Mouse (Mus musculus) lung, adult 2 months (tissue): ENCODE measurements at regions not wholly inside any gene's neighbourhood (a gene's known extent, or its start where the extent isn't known, plus 50 kb on each side); places are given as distances from the start of the nearest gene placed in this dataset.

Experiments used
- DNase-seq: peaks from one replicate; pipeline ENCODE4 v3.0.0; 2022
- H3K4me1 ChIP-seq: fragments of 200-500 bp; 2 replicates; pipeline ENCODE4 v1.6.1; 2011; ENCODE audit warnings: low read length; ENCODE audit not compliant: control insufficient read depth, insufficient read depth
- H3K4me3 ChIP-seq: fragments of 200-500 bp; replicated peaks from 2 replicates; pipeline ENCODE3; 2011; ENCODE audit warnings: low read depth, mild to moderate bottlenecking, control low read depth, low read length; ENCODE audit errors: extremely low read depth
- CTCF ChIP-seq: fragments of 200-500 bp; IDR thresholded peaks from 2 replicates; pipeline ENCODE4 v1.5.1; 2011; ENCODE audit warnings: mild to moderate bottlenecking, low read length, control low read depth; ENCODE audit not compliant: insufficient read depth
- POLR2A ChIP-seq: fragments of 200-500 bp; IDR thresholded peaks from 2 replicates; pipeline ENCODE4 v1.6.1; 2011; ENCODE audit warnings: low read depth, mild to moderate bottlenecking, control low read depth, low read length, borderline replicate concordance; ENCODE audit errors: extremely low read depth
- WGBS: fragments of 180-500 bp; shearing (Covaris S2); methylation state at CpG from one replicate; pipeline ENCODE4 v1.1.7; 2018; 5-methylcytosine and 5-hydroxymethylcytosine counted together

DNA sequence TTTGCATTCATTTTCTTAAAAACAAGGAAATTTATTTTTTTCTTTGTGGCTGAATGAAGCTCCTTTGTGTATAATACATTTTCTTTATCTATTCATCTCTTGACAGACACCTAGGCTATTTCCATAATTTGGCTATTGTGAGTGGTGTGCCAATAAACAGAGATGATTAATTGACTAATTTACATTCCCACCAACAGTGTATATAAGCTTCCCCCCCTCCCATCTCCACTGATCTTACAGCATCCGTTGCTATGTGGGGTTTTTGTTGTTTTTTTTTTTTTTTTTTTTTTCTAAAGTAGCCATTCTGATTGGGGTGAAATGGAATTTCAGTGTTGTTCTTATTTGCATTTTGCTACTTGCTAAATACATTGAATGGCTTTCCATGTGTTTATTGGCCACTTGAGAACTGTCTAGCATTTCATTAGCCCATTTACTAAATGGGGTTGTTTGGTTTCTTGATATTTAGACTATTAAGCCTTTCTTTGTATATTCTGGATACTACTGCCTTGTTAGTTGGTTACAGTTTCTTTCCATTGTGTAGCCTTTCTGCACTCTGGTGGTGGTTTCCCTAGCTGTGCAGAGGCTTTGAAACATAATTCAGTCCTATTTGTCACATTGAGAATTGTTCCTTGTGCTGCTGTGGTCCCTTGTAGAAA is 153.8 kb upstream of the Mad2l1 start:
- TF ChIP-seq CTCF (no peak), POLR2A (no peak)
- DNase-seq, result no peak
- no peaks in the 10 kb centered on the region for H3K4me1 ChIP-seq
- WGBS, result 32% methylated on average over 1 of the region's 1 CpGs
- H3K4me3 ChIP-seq, result no peak overlapping the region

DNA sequence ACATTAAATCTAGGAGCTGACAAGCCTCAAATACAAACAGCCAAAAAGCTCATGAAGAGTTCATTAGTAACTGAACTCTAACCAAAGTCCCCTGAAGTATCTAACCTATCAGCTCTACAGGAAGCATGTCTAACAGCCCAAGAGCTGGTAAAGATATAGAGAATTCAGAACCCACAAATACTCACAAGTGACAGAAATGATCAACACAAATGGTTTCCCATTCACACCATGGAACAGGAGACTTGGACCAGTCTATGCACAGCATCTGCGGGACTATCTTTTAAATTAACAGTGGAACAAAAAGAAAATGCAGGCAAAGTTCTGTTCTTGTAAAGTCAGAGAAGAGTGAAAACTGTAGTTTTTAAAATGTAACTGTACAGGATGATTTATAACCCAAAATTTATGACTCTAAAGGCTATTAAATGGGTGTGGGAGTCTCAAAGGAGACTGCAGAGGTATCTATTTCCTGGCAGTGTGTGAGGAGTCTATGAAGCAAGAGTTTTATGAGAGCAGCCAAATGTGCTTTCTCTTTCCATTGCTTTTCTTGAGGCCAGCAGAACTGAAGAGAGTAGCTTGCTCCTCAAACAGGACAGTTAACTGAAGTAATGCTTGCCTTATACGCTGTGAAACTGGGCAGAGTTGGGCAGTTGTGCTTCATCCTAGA is 152.7 kb upstream of the Mad2l1 start:
- 88% methylated on average over 2 of the region's 2 CpGs for WGBS
- DNase-seq, result no peak
- no peak for TF ChIP-seq POLR2A
- TF ChIP-seq CTCF, result no peak
- Histone ChIP-seq H3K4me1 (no peaks in the 10 kb centered on the region), H3K4me3 (no peak overlapping the region)

DNA sequence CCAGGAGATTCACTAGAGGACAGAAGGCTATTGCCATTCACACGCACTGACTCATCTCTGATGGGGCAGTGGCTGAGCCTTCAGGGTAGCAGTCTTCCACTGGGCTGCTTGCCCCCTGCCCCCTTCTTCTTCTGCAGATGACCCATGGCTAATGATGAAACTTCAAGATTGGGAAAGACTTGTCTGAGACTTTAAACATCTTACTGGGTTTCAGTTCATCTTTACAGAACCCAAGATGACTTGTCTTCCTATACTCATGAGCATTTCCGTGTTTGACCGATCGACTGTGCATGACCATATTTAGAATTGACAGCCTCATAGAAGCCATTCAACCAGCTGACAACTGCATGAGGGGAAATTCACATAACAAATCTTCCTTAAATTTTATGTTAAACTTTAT is 140.0 kb upstream of the Mad2l1 start:
- H3K4me3 ChIP-seq, result no peak overlapping the region
- TF ChIP-seq POLR2A (no peak), CTCF (no peak)
- H3K4me1 ChIP-seq, result no peaks in the 10 kb centered on the region
- WGBS, result 86% methylated on average over 4 of the region's 4 CpGs
- DNase-seq, result no peak

DNA sequence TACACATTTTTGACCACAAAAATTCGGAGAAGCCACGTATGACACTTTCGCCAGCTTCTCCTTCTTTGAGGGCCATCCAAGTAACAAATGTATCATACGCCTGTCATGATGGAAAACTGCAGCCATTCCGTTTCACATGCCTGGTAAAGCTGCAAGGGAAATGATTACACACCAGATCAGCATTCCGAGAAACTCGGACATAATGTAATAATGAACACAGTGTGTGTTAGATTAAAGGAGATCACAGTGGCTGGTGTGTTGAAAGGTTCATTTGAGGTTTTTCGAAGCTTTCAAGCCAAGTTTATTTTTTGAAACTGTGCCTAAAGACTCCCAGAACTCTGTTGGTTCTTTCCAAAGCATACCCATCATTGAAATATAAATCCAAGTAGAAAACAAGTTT is 137.8 kb upstream of the Mad2l1 start:
- Histone ChIP-seq H3K4me1 (no peaks in the 10 kb centered on the region), H3K4me3 (no peak overlapping the region)
- WGBS, result 75% methylated on average over 8 of the region's 8 CpGs
- no peak for DNase-seq
- no peak for TF ChIP-seq CTCF
- no peak for TF ChIP-seq POLR2A

DNA sequence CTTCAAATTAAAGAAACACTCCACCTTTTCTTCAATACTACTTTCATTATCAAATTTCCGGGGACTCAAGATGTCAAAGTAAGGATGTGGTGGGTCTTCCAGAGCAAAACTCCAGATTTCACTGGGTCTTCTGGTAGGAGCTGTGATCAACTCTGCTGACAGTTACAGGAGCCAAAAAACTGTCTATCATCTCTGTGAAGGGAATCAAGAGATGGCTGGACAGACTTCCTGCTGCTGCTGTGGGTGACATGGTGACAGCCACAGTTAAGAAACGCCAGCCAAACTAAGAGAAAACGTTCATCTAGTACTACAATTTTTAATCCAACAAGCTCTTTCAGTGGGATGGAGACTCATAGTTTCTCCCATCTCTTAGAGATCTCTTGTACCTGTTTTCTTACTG is 136.5 kb upstream of the Mad2l1 start:
- no peak for DNase-seq
- TF ChIP-seq POLR2A (no peak), CTCF (no peak)
- Histone ChIP-seq H3K4me1 (no peaks in the 10 kb centered on the region), H3K4me3 (no peak overlapping the region)
- 64% methylated on average over 3 of the region's 3 CpGs for WGBS

DNA sequence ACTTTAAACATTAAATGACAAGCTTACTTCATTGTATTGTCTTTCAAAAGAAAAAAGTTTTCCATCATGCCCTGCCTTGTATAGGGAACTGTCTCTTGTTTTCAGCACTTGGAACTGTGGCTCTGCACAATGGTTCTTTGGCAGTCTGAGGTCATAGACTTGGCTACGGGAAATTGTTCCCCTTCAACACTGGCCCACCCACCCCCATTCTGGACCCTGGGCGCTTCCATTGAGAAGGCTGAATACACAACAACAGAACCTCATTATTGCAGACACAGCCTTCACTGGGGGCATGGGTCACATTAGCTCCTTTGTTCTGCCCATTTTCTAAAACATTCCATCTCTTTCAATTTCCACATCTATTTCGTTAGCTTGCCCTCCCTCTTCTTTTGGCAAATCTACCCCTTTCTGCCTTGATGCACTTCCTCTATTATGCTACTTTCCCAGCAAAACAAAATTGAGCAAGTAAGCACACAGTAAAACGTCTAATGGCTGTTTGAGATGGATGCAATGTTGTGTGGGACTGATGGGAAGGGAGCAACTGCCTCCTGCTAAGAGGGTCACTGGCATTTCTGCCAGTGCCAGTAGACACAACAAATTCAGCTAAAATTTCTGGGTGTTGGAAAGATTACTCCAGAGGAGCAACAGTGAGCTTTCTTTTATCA is 136.0 kb upstream of the Mad2l1 start:
- no peaks in the 10 kb centered on the region for H3K4me1 ChIP-seq
- WGBS, result 59% methylated on average over 4 of the region's 4 CpGs
- no peak for TF ChIP-seq POLR2A
- no peak for TF ChIP-seq CTCF
- DNase-seq, result no peak
- H3K4me3 ChIP-seq, result no peak overlapping the region

DNA sequence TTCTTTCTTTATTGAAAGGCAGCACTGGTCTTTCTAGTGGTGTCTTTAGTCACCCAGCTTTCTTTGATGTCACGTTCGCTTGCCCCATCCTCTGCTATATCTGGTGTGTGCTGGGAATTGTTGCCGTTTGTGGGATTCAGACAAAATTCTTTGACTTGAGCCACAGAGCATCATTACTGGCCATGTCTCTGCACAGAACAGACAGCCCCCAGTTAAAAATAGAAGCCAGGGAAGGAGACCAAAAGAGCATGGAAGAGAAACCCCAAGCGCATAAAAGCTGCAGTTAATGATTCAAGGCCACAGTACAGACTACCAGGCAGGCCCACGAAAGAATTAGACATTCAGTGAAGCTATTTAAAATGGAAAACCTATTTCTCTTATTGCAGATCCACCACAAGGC is 133.7 kb upstream of the Mad2l1 start:
- no peaks in the 10 kb centered on the region for H3K4me1 ChIP-seq
- no peak overlapping the region for H3K4me3 ChIP-seq
- 50% methylated on average over 5 of the region's 5 CpGs for WGBS
- TF ChIP-seq CTCF, result no peak
- no peak for TF ChIP-seq POLR2A
- no peak for DNase-seq

DNA sequence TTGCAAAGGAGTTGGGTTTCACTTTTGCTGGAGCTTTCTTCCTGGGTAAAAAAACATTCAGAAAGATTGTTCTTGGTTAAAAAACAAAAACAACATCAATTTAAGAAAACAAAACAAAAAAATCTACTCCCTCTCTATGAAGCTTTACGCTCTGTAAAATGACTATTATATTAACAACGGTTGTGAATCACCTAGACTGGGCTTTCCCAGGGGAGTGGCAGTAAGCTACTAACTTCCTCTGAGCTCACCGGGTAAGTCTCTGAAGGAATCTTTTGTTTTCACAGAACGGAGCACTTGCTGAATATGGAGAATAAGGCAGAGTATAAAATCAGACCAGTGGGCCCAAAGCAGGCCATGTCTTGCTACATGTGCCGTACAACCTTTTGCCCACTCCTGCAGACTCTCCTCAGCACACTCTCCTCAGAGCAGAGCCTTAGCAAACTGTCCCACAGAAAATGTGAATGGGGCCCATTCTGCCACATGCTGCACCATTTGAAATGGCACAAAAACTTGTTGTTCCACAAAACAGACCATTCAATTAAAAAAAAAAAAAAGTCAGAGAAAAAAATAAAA is 133.2 kb upstream of the Mad2l1 start:
- TF ChIP-seq CTCF (no peak), POLR2A (no peak)
- Histone ChIP-seq H3K4me1 (no peaks in the 10 kb centered on the region), H3K4me3 (no peak overlapping the region)
- DNase-seq, result no peak
- WGBS, result 44% methylated on average over 5 of the region's 5 CpGs

DNA sequence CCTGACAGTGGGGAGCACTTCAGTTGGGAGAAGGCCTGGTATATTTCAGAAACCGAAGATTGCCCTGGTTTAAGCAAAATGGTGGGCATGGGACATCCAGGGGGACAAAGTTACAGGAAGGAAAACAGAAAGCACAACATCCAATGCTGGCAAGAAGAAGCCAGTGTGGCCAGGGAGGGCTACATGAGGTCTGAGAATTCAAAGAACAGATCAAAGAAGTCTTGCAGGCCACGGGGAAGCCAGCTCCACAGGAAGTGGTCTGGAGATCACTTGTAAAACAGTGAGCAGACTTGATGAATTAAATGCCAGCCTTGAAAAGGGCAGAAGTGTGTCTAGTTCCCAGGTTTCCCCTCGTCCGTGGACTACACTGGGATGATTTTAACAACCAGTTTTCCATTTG is 120.4 kb upstream of the Mad2l1 start:
- 28% methylated on average over 4 of the region's 4 CpGs for WGBS
- Histone ChIP-seq H3K4me1 (no peaks in the 10 kb centered on the region), H3K4me3 (no peak overlapping the region)
- DNase-seq, result no peak
- TF ChIP-seq CTCF, result no peak
- no peak for TF ChIP-seq POLR2A
